Mouse (Mus musculus) limb, embryonic 10.5 days (tissue): ENCODE measurements at regions not wholly inside any gene's neighbourhood (a gene's known extent, or its start where the extent isn't known, plus 50 kb on each side); places are given as distances from the start of the nearest gene placed in this dataset.
"Not testable (repeated sequence)": the region's sequence is repeated elsewhere in the genome, so short reads cannot be mapped to it uniquely, and the experiment has no call there.

ENCODE experiments used
- DNase-seq: peaks from one replicate; pipeline ENCODE4 v3.0.0-alpha.2; 2017; ENCODE audit warnings: low spot score
- H3K27ac ChIP-seq: fragments of 300-500 bp; sonication (generic); 2 replicates; pipeline ENCODE4 v1.5.1; 2016; ENCODE audit warnings: mild to moderate bottlenecking
- H3K27me3 ChIP-seq: fragments of 300-500 bp; sonication (generic); 2 replicates; pipeline ENCODE4 v1.6.1; 2016; ENCODE audit warnings: low read depth, mild to moderate bottlenecking; ENCODE audit not compliant: poor library complexity, severe bottlenecking
- H3K36me3 ChIP-seq: fragments of 300-500 bp; sonication (generic); 2 replicates; pipeline ENCODE4 v1.6.1; 2016; ENCODE audit warnings: mild to moderate bottlenecking, moderate library complexity
- H3K4me1 ChIP-seq: fragments of 300-500 bp; sonication (generic); 2 replicates; pipeline ENCODE4 v1.6.1; 2016
- H3K4me3 ChIP-seq: fragments of 300-500 bp; sonication (generic); 2 replicates; pipeline ENCODE4 v1.5.1; 2016; ENCODE audit warnings: mild to moderate bottlenecking, moderate library complexity
- H3K9me3 ChIP-seq: fragments of 300-500 bp; sonication (generic); replicated peaks from 2 replicates; pipeline ENCODE4 v1.6.1; 2016; ENCODE audit warnings: mild to moderate bottlenecking
- WGBS: fragments of 180-500 bp; shearing (Covaris S2); methylation state at CpG from one replicate; pipeline ENCODE4 v1.1.7; 2016; 5-methylcytosine and 5-hydroxymethylcytosine counted together

GRCm38 (mm10) chr4:71357626-71358025, 400.1 kb downstream of the Gm11232 start:
- H3K9me3 ChIP-seq: no peaks in the 10 kb centered on the region
- no peak overlapping the region for H3K27ac ChIP-seq
- H3K36me3 ChIP-seq: no peaks in the 10 kb centered on the region
- WGBS: 75% methylated on average over 1 of the region's 1 CpGs
- no peak for DNase-seq
- H3K4me1 ChIP-seq: no peaks in the 10 kb centered on the region
- no peaks in the 10 kb centered on the region for H3K27me3 ChIP-seq
- H3K4me3 ChIP-seq: no peak overlapping the region

GRCm38 (mm10) chr4:71356714-71357113, 401.1 kb downstream of the Gm11232 start:
- H3K27me3 ChIP-seq: no peaks in the 10 kb centered on the region
- DNase-seq: no peak
- H3K4me3 ChIP-seq: no peak overlapping the region
- 85% methylated on average over 1 of the region's 1 CpGs for WGBS
- no peaks in the 10 kb centered on the region for H3K36me3 ChIP-seq
- no peak overlapping the region for H3K27ac ChIP-seq
- H3K4me1 ChIP-seq: no peaks in the 10 kb centered on the region
- no peaks in the 10 kb centered on the region for H3K9me3 ChIP-seq

GRCm38 (mm10) chr4:71356310-71356709, 401.5 kb downstream of the Gm11232 start:
- Histone ChIP-seq H3K36me3 (no peaks in the 10 kb centered on the region), H3K27me3 (no peaks in the 10 kb centered on the region), H3K4me1 (no peaks in the 10 kb centered on the region), H3K27ac (no peak overlapping the region), H3K4me3 (no peak overlapping the region), H3K9me3 (no peaks in the 10 kb centered on the region)
- DNase-seq: no peak
- WGBS: 84% methylated on average over 1 of the region's 1 CpGs

GRCm38 (mm10) chr4:71351880-71352279, 405.9 kb downstream of the Gm11232 start:
- no peak for DNase-seq
- 88% methylated on average over 2 of the region's 2 CpGs for WGBS

GRCm38 (mm10) chr4:71343068-71343467, 414.7 kb downstream of the Gm11232 start:
- H3K36me3 ChIP-seq: no peaks in the 10 kb centered on the region
- DNase-seq: no peak
- H3K4me1 ChIP-seq: no peaks in the 10 kb centered on the region
- H3K27ac ChIP-seq: no peak overlapping the region
- no peaks in the 10 kb centered on the region for H3K27me3 ChIP-seq
- no peak overlapping the region for H3K4me3 ChIP-seq
- H3K9me3 ChIP-seq: no peaks in the 10 kb centered on the region
- WGBS: 91% methylated on average over 3 of the region's 3 CpGs

More at GRCm38 (mm10) chr4:71351880-71352279, 405.9 kb downstream of the Gm11232 start:
- Histone ChIP-seq H3K9me3 (no peaks in the 10 kb centered on the region), H3K4me3 (no peak overlapping the region), H3K27ac (no peak overlapping the region), H3K36me3 (no peaks in the 10 kb centered on the region), H3K4me1 (no peaks in the 10 kb centered on the region), H3K27me3 (no peaks in the 10 kb centered on the region)

- H3K36me3 ChIP-seq: no peaks in the 10 kb centered on the region
- DNase-seq: no peak
- WGBS: 85% methylated on average over 1 of the region's 1 CpGs
- no peaks in the 10 kb centered on the region for H3K27me3 ChIP-seq
- no peak overlapping the region for H3K4me3 ChIP-seq
- H3K4me1 ChIP-seq: no peaks in the 10 kb centered on the region
- H3K27ac ChIP-seq: no peak overlapping the region
- H3K9me3 ChIP-seq: no peaks in the 10 kb centered on the region
These were observed 419.2 kb downstream of the Gm11232 start for GRCm38 (mm10) chr4:71338582-71338981.

- H3K27me3 ChIP-seq: no peaks in the 10 kb centered on the region
- H3K27ac ChIP-seq: no peak overlapping the region
- DNase-seq: no peak
- WGBS: 88% methylated on average over 3 of the region's 3 CpGs
- no peaks in the 10 kb centered on the region for H3K36me3 ChIP-seq
- no peaks in the 10 kb centered on the region for H3K9me3 ChIP-seq
- H3K4me1 ChIP-seq: no peaks in the 10 kb centered on the region
- no peak overlapping the region for H3K4me3 ChIP-seq
These were observed 425.1 kb downstream of the Gm11232 start for GRCm38 (mm10) chr4:71332672-71333071.

GRCm38 (mm10) chr4:71332018-71332417, 425.7 kb downstream of the Gm11232 start:
- H3K27me3 ChIP-seq: no peaks in the 10 kb centered on the region
- no peak for DNase-seq
- no peak overlapping the region for H3K27ac ChIP-seq
- H3K4me3 ChIP-seq: no peak overlapping the region
- no peaks in the 10 kb centered on the region for H3K4me1 ChIP-seq
- WGBS: 82% methylated on average over 4 of the region's 4 CpGs
- no peaks in the 10 kb centered on the region for H3K36me3 ChIP-seq
- H3K9me3 ChIP-seq: no peaks in the 10 kb centered on the region

GRCm38 (mm10) chr4:71316605-71317004, 441.2 kb downstream of the Gm11232 start:
- Histone ChIP-seq H3K27ac (no peak overlapping the region), H3K4me3 (no peak overlapping the region), H3K9me3 (no peaks in the 10 kb centered on the region), H3K4me1 (no peaks in the 10 kb centered on the region), H3K36me3 (no peaks in the 10 kb centered on the region), H3K27me3 (no peaks in the 10 kb centered on the region)
- no peak for DNase-seq

- no peak for DNase-seq
- H3K27ac ChIP-seq: no peak overlapping the region
- H3K9me3 ChIP-seq: no peaks in the 10 kb centered on the region
- WGBS: 63% methylated on average over 6 of the region's 6 CpGs
- H3K4me3 ChIP-seq: no peak overlapping the region
- no peaks in the 10 kb centered on the region for H3K27me3 ChIP-seq
- H3K36me3 ChIP-seq: no peaks in the 10 kb centered on the region
- H3K4me1 ChIP-seq: no peaks in the 10 kb centered on the region
These were observed 450.6 kb downstream of the Gm11232 start for GRCm38 (mm10) chr4:71307176-71307612.

GRCm38 (mm10) chr4:71306690-71307089, 451.1 kb downstream of the Gm11232 start:
- H3K9me3 ChIP-seq: no peaks in the 10 kb centered on the region
- H3K27ac ChIP-seq: no peak overlapping the region
- no peaks in the 10 kb centered on the region for H3K36me3 ChIP-seq
- no peak for DNase-seq
- WGBS: 85% methylated on average over 6 of the region's 6 CpGs
- no peaks in the 10 kb centered on the region for H3K4me1 ChIP-seq
- no peaks in the 10 kb centered on the region for H3K27me3 ChIP-seq
- no peak overlapping the region for H3K4me3 ChIP-seq

GRCm38 (mm10) chr4:71295716-71296115, 462.0 kb downstream of the Gm11232 start:
- not testable (repeated sequence) for H3K4me3 ChIP-seq, DNase-seq, H3K36me3 ChIP-seq, H3K9me3 ChIP-seq, H3K27me3 ChIP-seq, H3K4me1 ChIP-seq, H3K27ac ChIP-seq
- WGBS: 80% methylated on average over 3 of the region's 3 CpGs

GRCm38 (mm10) chr4:71291741-71292149, 466.0 kb downstream of the Gm11232 start:
- H3K4me3 ChIP-seq: no peak overlapping the region
- H3K36me3 ChIP-seq: no peaks in the 10 kb centered on the region
- H3K27me3 ChIP-seq: no peaks in the 10 kb centered on the region
- WGBS: 94% methylated on average over 10 of the region's 10 CpGs
- no peaks in the 10 kb centered on the region for H3K4me1 ChIP-seq
- H3K9me3 ChIP-seq: peaks cover 4% of the 10 kb centered on the region; the same call in 1 of the 2 replicates
- DNase-seq: no peak
- H3K27ac ChIP-seq: no peak overlapping the region

GRCm38 (mm10) chr4:71291111-71291740, 466.5 kb downstream of the Gm11232 start:
- 96% methylated on average over 22 of the region's 22 CpGs for WGBS
- not testable (repeated sequence) for H3K27me3 ChIP-seq, H3K4me1 ChIP-seq, H3K4me3 ChIP-seq, H3K27ac ChIP-seq, H3K36me3 ChIP-seq, H3K9me3 ChIP-seq, DNase-seq
